Mouse (Mus musculus): ENCODE data around the gene Pik3ip1.
A peak's percentile ranks its signal among the peaks of the same experiment; 100 is the strongest.

Pik3ip1 gene

DNA sequence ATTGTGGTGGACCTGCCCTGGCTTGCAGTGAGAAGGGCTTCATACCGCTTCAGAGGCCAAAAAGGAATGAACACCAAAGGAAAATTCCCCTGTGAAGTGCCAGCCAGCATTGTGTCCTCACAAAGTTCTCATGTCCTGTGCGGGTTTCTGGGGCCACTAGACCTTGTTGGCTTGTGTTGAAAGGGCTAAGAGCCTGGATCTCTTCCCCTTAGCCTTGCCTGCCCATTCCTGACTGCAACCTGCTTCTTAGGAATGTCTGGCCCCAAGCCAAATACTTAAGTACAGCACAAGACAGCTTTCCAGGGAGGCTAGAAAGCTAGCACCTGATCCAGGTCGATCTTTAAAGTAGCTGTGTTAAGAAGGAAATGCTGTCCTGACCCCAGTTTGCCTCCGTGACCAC is 27.4 kb upstream of the Pik3ip1 start:
- no peak for DNase-seq (ENCODE audit: low spot score in 2 of 2)

- no peak for DNase-seq (ENCODE audit: low spot score in 2 of 2)
Observed at GRCm38 (mm10) chr11:3305821-3306220, 24.4 kb upstream of the Pik3ip1 start.

GRCm38 (mm10) chr11:3307875-3308274 is 22.3 kb upstream of the Pik3ip1 start:
- no peak for DNase-seq (ENCODE audit: low spot score in 2 of 2)

DNA sequence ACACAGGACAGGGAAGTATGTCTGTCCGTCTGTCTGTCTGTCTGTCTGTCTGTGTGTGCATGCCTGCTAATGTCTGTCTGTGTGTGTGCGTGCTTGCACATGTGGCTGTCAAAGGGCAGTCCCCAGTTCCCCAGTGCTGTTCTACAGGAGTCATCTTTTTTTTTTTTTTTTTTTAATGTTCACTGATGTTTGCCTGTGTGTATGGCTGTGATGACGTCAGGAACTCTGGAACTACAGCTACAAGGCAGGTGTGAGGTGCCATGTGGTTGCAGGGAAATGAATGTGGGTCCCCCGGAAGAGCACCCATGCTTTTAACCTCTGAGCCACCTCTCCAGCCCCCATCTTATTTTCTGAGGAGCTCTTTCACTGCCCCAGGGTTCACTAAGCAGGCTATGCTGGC is 20.3 kb upstream of the Pik3ip1 start:
- DNase-seq (ENCODE audit: low spot score in 2 of 2) = no peak

DNA sequence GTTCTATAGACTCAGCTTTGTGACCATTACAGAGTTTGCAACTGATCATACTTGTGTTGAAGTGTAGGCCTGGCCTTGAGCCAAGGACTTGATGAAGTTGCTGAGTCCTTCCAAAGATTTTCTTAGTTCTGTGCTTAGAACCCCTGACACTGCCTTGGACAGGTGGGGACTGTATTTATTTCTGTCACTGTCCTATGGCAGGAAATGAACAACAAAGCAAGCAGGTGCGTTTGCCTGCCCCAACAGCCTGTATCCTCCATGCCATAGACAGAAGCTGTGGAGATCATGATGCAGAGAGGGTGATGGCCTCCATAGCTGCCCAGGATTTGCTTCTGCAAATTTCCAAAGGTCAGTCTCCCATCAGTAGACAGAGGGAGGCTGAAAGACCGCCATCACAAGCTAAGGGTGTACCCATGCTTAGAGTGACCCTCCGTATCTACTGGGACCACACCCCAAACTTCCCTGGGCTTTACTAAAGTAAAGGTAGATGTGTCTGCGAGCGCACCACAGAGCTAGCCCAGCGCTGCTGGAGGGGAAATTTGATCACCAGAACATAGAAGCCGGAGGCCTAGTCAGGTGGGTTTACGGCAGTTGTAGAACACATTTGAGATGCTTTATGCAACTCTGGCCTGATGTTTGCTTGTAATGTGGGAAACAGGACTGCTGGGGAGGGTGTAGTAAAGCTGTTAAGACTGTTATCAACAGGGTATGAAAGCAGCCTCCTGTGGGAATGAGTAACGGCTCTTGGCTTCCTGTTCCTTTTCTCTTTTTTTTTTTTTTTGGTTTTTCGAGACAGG is 19.2 kb upstream of the Pik3ip1 start:
- no peak for DNase-seq (ENCODE audit: low spot score in 2 of 2)

GRCm38 (mm10) chr11:3311586-3312347 is 18.4 kb upstream of the Pik3ip1 start:
- DNase-seq (ENCODE audit: low spot score in 2 of 2) = no peak

DNA sequence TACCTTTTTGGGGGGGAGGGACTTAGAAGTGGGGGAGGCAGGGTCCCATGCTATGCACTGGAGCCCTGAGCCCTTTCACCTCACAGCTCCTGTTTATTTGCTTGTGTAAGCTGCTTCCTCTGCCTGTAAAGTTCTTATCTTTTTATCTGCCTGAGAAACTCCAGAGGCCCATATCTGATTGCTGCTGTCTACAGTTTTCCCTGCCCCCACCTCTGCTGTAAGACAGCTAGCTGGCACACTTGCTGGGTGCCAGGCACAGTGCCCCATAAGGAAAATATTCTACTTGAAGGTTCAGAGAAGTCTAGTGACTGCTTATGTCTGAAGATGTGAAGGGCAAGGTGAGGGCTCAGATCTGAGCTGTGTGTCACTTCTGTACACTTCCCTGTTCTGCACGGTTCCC is 16.9 kb upstream of the Pik3ip1 start:
- no peak for DNase-seq (ENCODE audit: low spot score in 2 of 2)

DNA sequence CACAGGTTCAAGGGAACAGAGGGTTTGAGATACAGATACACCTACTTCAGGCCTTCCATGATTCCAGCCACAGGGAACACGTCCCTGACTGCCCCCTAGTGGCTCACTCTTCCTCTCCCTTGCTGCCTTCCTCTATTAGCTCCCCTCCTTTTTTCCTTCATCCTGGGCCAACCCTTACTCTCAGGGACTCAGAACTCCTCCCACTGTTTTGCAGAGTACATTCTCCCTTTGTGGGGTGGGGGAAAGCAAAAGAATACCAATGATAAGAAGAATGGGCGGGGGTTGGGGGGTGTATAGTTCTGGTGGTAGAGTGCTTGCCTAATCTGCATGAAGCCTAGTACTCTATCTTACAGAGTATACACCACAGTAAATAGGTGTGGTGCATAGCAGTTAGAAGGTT is 16.1 kb upstream of the Pik3ip1 start:
- DNase-seq (ENCODE audit: low spot score in 2 of 2) = peak in 1 of 2 experiments; percentile 54

GRCm38 (mm10) chr11:3318286-3318685 is 11.9 kb upstream of the Pik3ip1 start:
- DNase-seq (ENCODE audit: low spot score in 2 of 2) = no peak

- DNase-seq (ENCODE audit: low spot score in 2 of 2) = no peak
Observed at GRCm38 (mm10) chr11:3328271-3328670, 1.9 kb upstream of the Pik3ip1 start.

GRCm38 (mm10) chr11:3328806-3329775 is 1.1 kb upstream of the Pik3ip1 start:
- no peak for DNase-seq (ENCODE audit: low spot score in 2 of 2)

DNA sequence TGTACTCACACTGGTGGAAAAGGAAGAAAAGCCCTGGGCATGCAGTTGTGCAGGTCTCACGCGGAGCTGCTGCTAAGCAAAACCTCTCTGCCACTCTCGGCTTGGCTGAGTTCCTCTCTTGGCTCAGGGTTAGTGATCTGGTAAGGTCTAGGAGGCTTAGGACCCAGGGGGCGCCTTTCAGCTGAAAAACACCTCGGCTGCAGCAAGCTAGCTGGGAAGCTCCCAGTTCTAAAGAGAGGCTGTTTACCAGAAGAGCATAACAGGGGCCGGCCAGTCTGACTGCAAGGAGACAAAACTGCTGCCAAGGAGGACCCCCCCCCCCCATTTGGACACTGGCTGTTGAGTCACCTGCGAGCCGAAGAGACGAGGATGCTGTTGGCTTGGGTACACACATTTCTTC is 365 bp downstream of the Pik3ip1 start:
- DNase-seq (ENCODE audit: low spot score in 2 of 2) = peak; percentile 91 to 93

- peak in 1 of 2 experiments; percentile 39 for DNase-seq (ENCODE audit: low spot score in 2 of 2)
Observed at GRCm38 (mm10) chr11:3330991-3331750, 970 bp downstream of the Pik3ip1 start.

GRCm38 (mm10) chr11:3331756-3332642 is 1.8 kb downstream of the Pik3ip1 start:
- DNase-seq (ENCODE audit: low spot score in 2 of 2) = peak; percentile 96 to 97

DNA sequence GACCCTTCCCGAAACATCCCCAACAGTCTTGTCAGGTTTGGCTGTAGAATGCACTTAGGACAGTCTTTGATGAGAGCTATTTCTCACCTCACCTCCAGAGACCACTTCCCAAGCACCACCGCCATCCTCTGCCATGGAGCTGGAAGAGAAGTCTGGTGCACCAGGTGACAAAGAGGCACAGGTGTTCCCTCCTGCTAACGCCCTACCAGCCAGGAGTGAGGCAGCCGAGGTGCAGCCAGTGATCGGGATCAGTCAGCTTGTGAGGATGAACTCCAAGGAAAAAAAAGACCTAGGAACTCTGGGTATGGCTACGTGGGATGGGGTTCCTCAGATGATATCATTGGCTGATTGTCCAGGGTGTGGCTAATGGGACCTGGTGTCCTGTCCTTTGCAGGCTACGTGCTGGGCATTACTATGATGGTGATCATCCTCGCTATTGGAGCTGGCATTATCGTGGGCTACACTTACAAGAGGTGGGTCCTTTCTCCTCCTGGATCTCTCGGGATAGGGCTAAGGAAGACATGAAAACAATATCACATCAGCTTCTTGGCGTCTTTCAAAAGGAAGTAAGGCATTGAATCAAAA is 3.0 kb downstream of the Pik3ip1 start:
- no peak for DNase-seq (ENCODE audit: low spot score in 2 of 2)

DNA sequence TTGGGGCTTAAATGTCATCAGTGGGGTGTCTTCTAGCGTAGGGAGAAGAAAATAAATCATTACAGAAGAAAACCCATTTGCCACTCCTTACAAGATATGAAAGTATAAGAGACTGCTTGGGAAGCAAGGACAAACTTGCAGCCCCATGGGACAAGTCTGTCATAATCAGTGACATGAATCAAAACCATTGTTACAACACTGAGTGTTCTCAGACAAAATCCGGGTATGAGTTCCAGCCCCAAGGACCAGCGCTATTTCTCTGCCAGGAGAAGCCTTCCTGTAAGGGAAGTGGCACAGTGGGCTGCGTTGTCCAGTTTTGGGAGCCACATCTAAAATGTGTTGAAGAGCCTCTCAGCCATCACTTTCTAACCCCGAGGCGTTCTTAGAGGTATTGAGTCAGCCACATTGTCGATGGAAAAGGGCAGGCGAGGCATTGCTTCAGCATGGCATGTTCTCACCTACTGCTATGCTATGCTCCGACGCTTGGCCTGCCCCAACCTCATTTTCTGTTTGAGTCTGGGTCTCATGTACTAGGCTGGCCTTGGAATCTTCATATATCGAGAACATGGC is 4.0 kb downstream of the Pik3ip1 start:
- DNase-seq (ENCODE audit: low spot score in 2 of 2) = no peak

GRCm38 (mm10) chr11:3334711-3335316 is 4.6 kb downstream of the Pik3ip1 start:
- DNase-seq (ENCODE audit: low spot score in 2 of 2) = no peak

DNA sequence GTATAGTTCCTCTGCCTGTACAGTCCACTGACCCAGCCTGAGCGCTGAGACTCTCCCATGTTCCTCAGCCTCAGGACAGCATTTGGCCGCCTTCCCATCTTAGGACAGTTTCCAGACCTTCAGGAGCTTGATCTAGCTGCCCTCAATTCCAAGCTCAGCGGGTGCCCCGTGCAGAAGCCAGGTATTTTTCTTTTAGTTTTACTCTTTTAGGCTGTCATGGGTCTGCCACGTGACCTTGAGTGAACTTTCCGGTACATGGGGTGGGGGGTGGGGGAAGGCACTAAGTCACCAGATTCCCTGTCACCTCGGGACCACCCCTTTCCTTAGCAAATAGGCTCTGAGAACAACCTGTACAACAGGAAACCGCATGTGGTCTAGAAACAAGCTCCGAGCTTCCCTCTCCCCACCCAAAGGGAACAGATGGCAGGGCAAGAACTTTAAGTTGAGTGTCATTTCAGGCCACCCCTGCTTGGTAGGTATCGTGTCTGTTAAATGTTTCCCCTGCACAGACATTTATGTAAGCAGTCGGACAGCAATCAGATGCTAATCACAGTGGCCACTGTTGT is 5.5 kb downstream of the Pik3ip1 start:
- peak in 1 of 2 experiments; percentile 71 for DNase-seq (ENCODE audit: low spot score in 2 of 2)

GRCm38 (mm10) chr11:3336602-3337001 is 6.4 kb downstream of the Pik3ip1 start:
- DNase-seq (ENCODE audit: low spot score in 2 of 2) = no peak
